In the genomic region with DNA sequence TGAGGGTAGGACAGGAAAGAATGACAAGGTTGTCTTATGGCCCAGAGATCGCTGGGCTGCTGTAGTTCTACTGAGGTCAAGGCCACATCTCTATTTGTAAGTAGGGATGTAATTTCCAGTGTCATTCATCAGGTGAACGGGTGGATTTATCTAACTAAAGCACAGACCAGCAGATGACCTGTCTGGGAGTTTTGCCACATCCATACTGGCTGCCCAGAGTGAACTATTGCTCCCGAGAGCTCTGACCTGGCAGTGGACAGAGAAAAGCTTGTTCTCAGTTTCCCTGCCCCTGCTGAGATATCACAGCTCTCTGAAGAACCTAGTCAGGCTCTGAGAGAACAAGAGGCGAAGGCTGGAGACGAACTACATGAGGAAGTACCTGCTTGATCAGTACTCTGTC, we compare ENCODE assay signal across 23 mouse cellular contexts. TPM values are rescaled to one million over a fixed set of nuclear protein-coding genes. Genes with fewer than 3 reads are reported as not detected.
DNase-seq lines count a peak whose midpoint lies in the region; ATAC-seq and TF ChIP-seq lines count a peak whose summit lies in the region.
"Had no signal": no experiment of that assay in that cellular context is flagged by ENCODE, and none has a peak within 500 bp of the region (broad histone marks: within the 10 kb centered on the region; RNA-seq: fewer than 3 reads in every experiment).

No protein-coding gene starts in this region.

- ATAC-seq in heart, embryonic 11.5 days (replicated peaks; ENCODE audit: insufficient number of reproducible peaks, low FRiP score, low TSS enrichment): no peak
- no peak for ATAC-seq in liver, embryonic 12.5 days
- ATAC-seq: CD4-positive, CD25-positive, alpha-beta regulatory T cell, adult 4 months; forebrain, embryonic 14.5 days; forebrain, embryonic 16.5 days had no signal

- no peaks in the 10 kb centered on the region for H3K36me3 ChIP-seq in heart, embryonic 11.5 days (ENCODE audit: control insufficient read depth, insufficient read depth, low read length)
- no peaks in the 10 kb centered on the region for H3K36me3 ChIP-seq in liver, adult 2 months (ENCODE audit: control insufficient read depth, insufficient read depth, low read length)
- H3K36me3 ChIP-seq in liver, embryonic 12.5 days: no peaks in the 10 kb centered on the region
- no peaks in the 10 kb centered on the region; a peak in 1 of 4 replicates for H3K36me3 ChIP-seq in MEL (ENCODE audit: control insufficient read depth in 1 of 2, insufficient read depth in 2 of 2, low read length in 2 of 2)
- H3K36me3 ChIP-seq: embryonic facial prominence, embryonic 10.5 days; embryonic facial prominence, embryonic 12.5 days; forebrain, embryonic 12.5 days; G1E had no signal

- H3K27me3 ChIP-seq in heart, embryonic 11.5 days (ENCODE audit: control insufficient read depth, insufficient read depth, low read length): no peaks in the 10 kb centered on the region
- H3K27me3 ChIP-seq in liver, adult 2 months (ENCODE audit: control insufficient read depth, insufficient read depth, low read length): no peaks in the 10 kb centered on the region
- H3K27me3 ChIP-seq in liver, embryonic 12.5 days (replicated peaks): no peaks in the 10 kb centered on the region
- H3K27me3 ChIP-seq in MEL (ENCODE audit: control insufficient read depth in 1 of 2, insufficient read depth in 2 of 2, low read length in 2 of 2): no peaks in the 10 kb centered on the region
- H3K27me3 ChIP-seq: CH12.LX; embryonic facial prominence, embryonic 12.5 days; forebrain, embryonic 12.5 days had no signal

- no peak overlapping the region for H3K27ac ChIP-seq in heart, embryonic 11.5 days (ENCODE audit: low read depth, low read length)
- peak overlapping the region; percentile 57 for H3K27ac ChIP-seq in liver, adult 2 months (replicated peaks; ENCODE audit: insufficient read depth, low read depth, low read length)
- no peak overlapping the region for H3K27ac ChIP-seq in liver, embryonic 12.5 days
- no peak overlapping the region for H3K27ac ChIP-seq in MEL (ENCODE audit: control insufficient read depth, low read depth, low read length)
- H3K27ac ChIP-seq: embryonic facial prominence, embryonic 10.5 days; embryonic facial prominence, embryonic 12.5 days; forebrain, embryonic 12.5 days had no signal

- peak; percentile 74 for DNase-seq in heart, adult 11 months
- peak; percentile 95 for DNase-seq in liver, adult 2 months (ENCODE audit: extremely low read depth, low read depth, low spot score)
- peak; percentile 35 for DNase-seq in MEL (ENCODE audit: low read depth, low spot score)
- no peak for DNase-seq in cerebellum, postnatal 25 days
- DNase-seq: adrenal gland, adult 2 months; adrenal gland, postnatal 10 days; adrenal gland, postnatal 25 days; B cell, adult 2 months; cerebellum, adult 11 months; cerebellum, adult 18-20 months; cerebellum, adult 8-10 months; cerebellum, adult 9-11 months; cerebellum, postnatal 14 days had no signal

- no peak for TF ChIP-seq POLR2A in liver, adult 2 months (IDR thresholded peaks at IDR 0.05; ENCODE audit: extremely low read depth, insufficient read depth, low read length)
- no peak for TF ChIP-seq POLR2A in MEL (IDR thresholded peaks at IDR 0.05; ENCODE audit: control insufficient read depth in 1 of 2, insufficient read depth in 1 of 2, low read depth in 1 of 2, low read length in 2 of 2, poor library complexity in 1 of 2)

- H3K79me2 ChIP-seq in liver, adult 2 months (ENCODE audit: control insufficient read depth, insufficient read depth, low read length): no peaks in the 10 kb centered on the region
- H3K79me2 ChIP-seq in MEL (ENCODE audit: control insufficient read depth, insufficient read depth, low read length, poor library complexity): no peaks in the 10 kb centered on the region

- no peak for TF ChIP-seq EP300 in MEL (IDR thresholded peaks at IDR 0.05; ENCODE audit: low read depth in 1 of 2, low read length in 2 of 2)

- no peak overlapping the region for H3K9ac ChIP-seq in heart, embryonic 11.5 days (ENCODE audit: low read depth, low read length)
- no peak overlapping the region for H3K9ac ChIP-seq in liver, adult 2 months (ENCODE audit: low read depth, low read length)
- no peak overlapping the region for H3K9ac ChIP-seq in liver, embryonic 12.5 days
- no peak overlapping the region for H3K9ac ChIP-seq in MEL (ENCODE audit: control insufficient read depth, low read depth, low read length, poor library complexity, severe bottlenecking)
- H3K9ac ChIP-seq: embryonic facial prominence, embryonic 12.5 days; forebrain, embryonic 12.5 days had no signal

- TF ChIP-seq CTCF in liver, adult 2 months (IDR thresholded peaks at IDR 0.05; ENCODE audit: low read depth, low read length): no peak
- TF ChIP-seq CTCF in MEL (IDR thresholded peaks at IDR 0.05 in 2 of 3, conservative IDR thresholded peaks at IDR 0.05 in 1 of 3; ENCODE audit: control insufficient read depth in 1 of 3, insufficient read depth in 1 of 3, low read depth in 2 of 3, low read length in 3 of 3, poor library complexity in 1 of 3, severe bottlenecking in 1 of 3): no peak

- H3K9me3 ChIP-seq in heart, embryonic 11.5 days (replicated peaks; ENCODE audit: control insufficient read depth, low read length): no peaks in the 10 kb centered on the region
- H3K9me3 ChIP-seq in liver, embryonic 12.5 days (replicated peaks): no peaks in the 10 kb centered on the region
- no peaks in the 10 kb centered on the region for H3K9me3 ChIP-seq in MEL (replicated peaks; ENCODE audit: insufficient read depth, low read length)
- H3K9me3 ChIP-seq: embryonic facial prominence, embryonic 10.5 days; embryonic facial prominence, embryonic 12.5 days; forebrain, embryonic 12.5 days; G1E had no signal

- WGBS in heart, embryonic 11.5 days (ENCODE audit: insufficient replicate concordance): 61% methylated on average over 5 of the region's 5 CpGs
- WGBS in liver, adult 2 months: 42% methylated on average over 5 of the region's 5 CpGs
- WGBS in liver, embryonic 12.5 days (ENCODE audit: insufficient replicate concordance): 42% methylated on average over 5 of the region's 5 CpGs

- TF ChIP-seq RAD21 in MEL (IDR thresholded peaks at IDR 0.05; ENCODE audit: low read depth, low read length): no peak

- no peak overlapping the region for H3K4me3 ChIP-seq in heart, embryonic 11.5 days (ENCODE audit: low read depth, low read length)
- no peak overlapping the region for H3K4me3 ChIP-seq in liver, adult 2 months (ENCODE audit: insufficient read depth, low read depth, low read length)
- H3K4me3 ChIP-seq in liver, embryonic 12.5 days: no peak overlapping the region
- no peak overlapping the region for H3K4me3 ChIP-seq in MEL (ENCODE audit: control insufficient read depth in 1 of 2, insufficient read depth in 1 of 2, low read depth in 2 of 2, low read length in 2 of 2)
- H3K4me3 ChIP-seq: embryonic facial prominence, embryonic 10.5 days; embryonic facial prominence, embryonic 12.5 days; forebrain, embryonic 12.5 days had no signal

- H3K4me1 ChIP-seq in heart, embryonic 11.5 days (ENCODE audit: control insufficient read depth, insufficient read depth, low read length): 0 out of 2 replicates have a peak, but pooled peaks cover 2% of the 10 kb centered on the region
- H3K4me1 ChIP-seq in liver, adult 2 months (ENCODE audit: control insufficient read depth, insufficient read depth, low read length): peaks cover 22% of the 10 kb centered on the region
- H3K4me1 ChIP-seq in liver, embryonic 12.5 days: peaks cover 12% of the 10 kb centered on the region
- peaks cover 0 to 6% of the 10 kb centered on the region in 2 experiments; a peak in 2 of 4 replicates for H3K4me1 ChIP-seq in MEL (ENCODE audit: control insufficient read depth in 1 of 2, insufficient read depth in 2 of 2, low read length in 2 of 2)

- H3K4me2 ChIP-seq in heart, embryonic 11.5 days: no peak overlapping the region
- no peak overlapping the region for H3K4me2 ChIP-seq in liver, embryonic 12.5 days
- H3K4me2 ChIP-seq: embryonic facial prominence, embryonic 12.5 days; forebrain, embryonic 12.5 days had no signal

TF ChIP-seq in MEL, 35 proteins besides CTCF, POLR2A, EP300 and RAD21:
- no peak for TF ChIP-seq SMC3 (IDR thresholded peaks at IDR 0.05; ENCODE audit: low read depth, low read length)
- no peak for TF ChIP-seq MXI1 (IDR thresholded peaks at IDR 0.05; ENCODE audit: low read depth, low read length)
- no peak for TF ChIP-seq ZNF384 (IDR thresholded peaks at IDR 0.05; ENCODE audit: low read depth, low read length)
- no peak for TF ChIP-seq ELF1 (IDR thresholded peaks at IDR 0.05; ENCODE audit: low read depth, low read length)
- TF ChIP-seq USF1 (IDR thresholded peaks at IDR 0.05; ENCODE audit: low read depth, low read length): no peak
- TF ChIP-seq MAZ (IDR thresholded peaks at IDR 0.05; ENCODE audit: low read depth, low read length): no peak
- TF ChIP-seq GABPA (IDR thresholded peaks at IDR 0.05; ENCODE audit: low read depth, low read length): no peak
- TF ChIP-seq E2F4 (IDR thresholded peaks at IDR 0.05; ENCODE audit: borderline replicate concordance, low read depth, low read length): no peak
- TF ChIP-seq POLR2AphosphoS5 (IDR thresholded peaks at IDR 0.05; ENCODE audit: borderline replicate concordance, low read depth, low read length): no peak
- TF ChIP-seq HCFC1 (IDR thresholded peaks at IDR 0.05; ENCODE audit: low read depth, low read length): no peak
- no peak for TF ChIP-seq MAFK (IDR thresholded peaks at IDR 0.05; ENCODE audit: borderline replicate concordance, low read depth, low read length)
- no peak for TF ChIP-seq ZC3H11A (IDR thresholded peaks at IDR 0.05; ENCODE audit: low read depth, low read length)
- no peak for TF ChIP-seq KAT2A (conservative IDR thresholded peaks at IDR 0.05; ENCODE audit: low read depth, low read length)
- no peak for TF ChIP-seq TBP (IDR thresholded peaks at IDR 0.05; ENCODE audit: low read depth, low read length)
- TF ChIP-seq GATA1 (IDR thresholded peaks at IDR 0.05; ENCODE audit: low read depth, low read length): no peak
- TF ChIP-seq CHD2 (IDR thresholded peaks at IDR 0.05; ENCODE audit: low read length): no peak
- TF ChIP-seq USF2 (IDR thresholded peaks at IDR 0.05; ENCODE audit: borderline replicate concordance in 1 of 2, insufficient read depth in 1 of 2, low read depth in 1 of 2, low read length in 2 of 2): no peak
- no peak for TF ChIP-seq TCF12 (IDR thresholded peaks at IDR 0.05; ENCODE audit: low read depth, low read length)

RNA-seq across cellular contexts. Expression of a gene that starts 14.4 kb away (rescaled TPM):
- 71.4 and 74.7 TPM in 2 replicates for polyA plus RNA-seq in heart, embryonic 11.5 days (2014; fragmentation: Nextera tagmentation; extraction: Ambion mirVana)
- total RNA-seq in liver, adult 2 months (2014; rRNA removed): 30.3 and 32.6 TPM in 2 replicates
- polyA plus RNA-seq in liver, adult 2 months (2012; rRNA removed): 26.0 and 28.0 TPM in 2 replicates
- polyA plus RNA-seq in liver, embryonic 12.5 days (2016; fragmentation: Nextera tagmentation; extraction: Ambion mirVana): 27.9 and 28.9 TPM in 2 replicates
- total RNA-seq in MEL (2012; rRNA removed): 5.4 and 8.6 TPM in 2 replicates
- 10 to 100 TPM in 1 of 2 experiments, not detected in 1; 13.8 TPM for polyA plus RNA-seq in MEL (2012; ENCODE audit: insufficient read depth in 1 of 2, insufficient read length in 2 of 2, low read depth in 1 of 2, low replicate concordance in 2 of 2, missing spikeins in 1 of 2)

Comparison
In these comparisons a context has a peak if more than half of its experiments do, and no peak if none do; other contexts are left out.
1. DNase-seq: peak in heart, adult 11 months (single experiment), liver, adult 2 months (single experiment) and MEL (single experiment); none in cerebellum, postnatal 25 days (0 of 2).